Mouse (Mus musculus): ENCODE measurements at regions not wholly inside any gene's neighbourhood (a gene's known extent, or its start where the extent isn't known, plus 50 kb on each side); places are given as distances from the start of the nearest gene placed in this dataset.
A peak's percentile ranks its signal among the peaks of the same experiment; 100 is the strongest.

DNA sequence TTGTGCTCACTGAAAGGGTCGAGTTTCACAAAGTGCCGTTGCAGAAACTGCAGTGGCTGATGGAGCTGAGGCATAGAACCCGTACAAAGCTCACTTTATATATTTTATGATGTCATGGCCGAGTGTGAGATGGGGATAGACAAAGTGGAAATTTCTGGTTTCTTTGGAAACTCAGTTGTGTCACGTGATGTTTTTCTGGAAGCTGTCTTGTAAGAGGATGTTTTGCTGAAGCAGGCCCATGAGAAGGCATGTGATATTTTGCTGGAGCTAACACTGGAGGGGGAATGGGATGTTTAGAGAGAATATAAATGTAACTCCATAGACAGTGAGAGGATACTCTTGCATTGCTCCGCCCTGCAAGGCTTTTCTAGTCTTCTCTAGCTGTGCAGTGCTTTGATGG lies 311.7 kb downstream of the Tmem132b start:
- no peak for DNase-seq
- intact Hi-C loops (cut with DNase I), result no loop called here

DNA sequence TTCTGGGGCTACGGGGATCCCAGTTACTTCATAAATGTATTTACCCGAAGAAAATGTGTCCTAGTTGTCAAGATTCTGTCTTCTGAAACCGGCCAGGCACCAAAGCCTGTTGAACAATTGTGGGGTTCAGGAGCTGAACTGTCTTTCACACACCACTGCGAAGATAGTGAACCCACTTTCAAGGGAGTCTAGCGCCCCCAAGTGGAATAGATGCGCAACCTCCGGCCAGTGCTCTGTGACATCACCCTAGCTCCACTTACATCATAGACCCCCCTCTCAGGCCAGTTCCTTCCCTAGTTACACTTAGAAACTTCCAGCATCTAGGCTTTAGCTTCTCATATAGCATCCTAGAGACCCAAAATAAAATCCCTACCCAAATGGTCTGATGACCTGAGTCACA lies 318.1 kb downstream of the Tmem132b start:
- no peak for DNase-seq
- intact Hi-C loops (cut with DNase I), result no loop called here

DNA sequence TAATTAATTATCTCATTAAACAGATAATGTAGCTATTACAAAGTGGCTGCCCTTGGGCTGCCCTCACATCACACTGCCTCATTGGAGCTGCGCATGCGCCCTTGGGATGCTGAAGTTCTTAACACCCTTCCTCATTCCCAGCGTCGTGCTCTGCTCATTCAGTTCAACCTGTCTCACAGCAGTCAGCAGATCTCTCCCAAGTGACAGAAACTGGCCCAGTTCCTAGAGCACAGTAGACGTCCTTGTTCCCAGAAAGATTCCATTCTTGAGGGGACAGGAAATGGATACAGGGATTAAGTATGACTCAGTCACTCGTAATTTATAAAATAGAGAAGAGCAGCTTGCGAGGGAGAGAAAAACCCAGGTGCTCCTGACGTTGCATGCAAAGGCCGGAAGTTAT lies 344.7 kb downstream of the Tmem132b start:
- no peak for DNase-seq
- intact Hi-C loops (cut with DNase I), result no loop called here

DNA sequence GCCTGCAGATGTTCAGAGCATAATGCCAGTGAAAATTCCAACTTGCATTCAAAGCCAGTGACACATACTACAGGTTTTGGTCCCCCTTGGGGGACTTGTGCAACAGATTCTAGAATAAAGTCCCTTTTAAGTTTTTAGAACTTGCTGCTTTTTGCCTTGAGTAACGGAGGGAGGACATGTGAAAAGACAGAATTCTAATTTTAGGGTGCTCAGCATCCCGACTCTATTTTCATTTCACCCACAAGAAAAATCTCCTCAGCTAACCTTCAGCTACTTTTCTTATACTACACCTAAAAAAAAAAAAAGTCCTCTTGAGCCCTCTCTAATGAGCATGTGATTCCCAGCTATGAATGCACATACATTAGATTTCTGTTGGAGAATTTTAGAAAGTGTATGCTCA lies 357.3 kb downstream of the Tmem132b start:
- DNase-seq, result no peak
- intact Hi-C loops (cut with DNase I), result no loop called here

- no peak for DNase-seq
- intact Hi-C loops (cut with DNase I), result no loop called here
These were observed 362.3 kb downstream of the Tmem132b start for GRCm38 (mm10) chr5:125893864-125894263.

DNA sequence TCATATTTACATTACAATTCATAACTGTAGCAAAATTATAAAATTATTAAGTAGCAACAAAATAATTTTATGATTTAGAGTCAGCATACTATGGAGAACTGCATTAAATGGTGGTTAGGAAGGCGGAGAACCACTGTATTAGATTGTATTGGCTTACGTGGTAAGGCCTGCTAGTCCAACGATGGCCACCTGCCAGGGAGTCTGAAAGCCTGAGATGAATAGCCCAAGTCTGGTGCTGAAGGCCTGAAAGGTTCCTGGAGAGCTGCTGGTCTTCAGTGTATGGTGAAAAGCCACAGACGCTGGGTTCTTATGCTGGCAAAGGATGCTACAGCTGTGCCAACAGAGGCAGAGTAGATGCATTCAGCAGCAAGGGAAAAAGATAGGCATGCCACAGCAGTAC lies 370.5 kb downstream of the Tmem132b start:
- DNase-seq, result no peak
- intact Hi-C loops (cut with DNase I), result no loop called here

DNA sequence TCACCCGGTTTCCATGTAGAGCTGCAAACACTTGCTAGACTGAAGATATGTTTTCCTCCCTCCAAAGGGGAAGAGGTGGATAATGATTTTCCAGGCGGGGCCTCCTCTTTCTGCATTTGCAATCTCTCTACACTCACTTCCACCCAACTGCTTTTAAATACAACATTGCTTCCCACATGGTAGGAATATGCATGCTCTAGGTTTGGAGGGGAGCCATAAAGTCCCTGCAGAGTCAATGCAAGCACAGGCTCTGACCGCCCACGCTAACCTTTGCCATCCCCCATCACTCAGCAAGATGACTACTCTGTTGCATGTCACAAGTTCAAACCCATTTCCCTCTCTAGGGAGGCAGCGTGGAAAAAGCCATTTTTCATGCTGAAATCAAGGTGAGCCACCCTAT lies 372.9 kb downstream of the Tmem132b start:
- no peak for DNase-seq
- intact Hi-C loops (cut with DNase I), result no loop called here

DNA sequence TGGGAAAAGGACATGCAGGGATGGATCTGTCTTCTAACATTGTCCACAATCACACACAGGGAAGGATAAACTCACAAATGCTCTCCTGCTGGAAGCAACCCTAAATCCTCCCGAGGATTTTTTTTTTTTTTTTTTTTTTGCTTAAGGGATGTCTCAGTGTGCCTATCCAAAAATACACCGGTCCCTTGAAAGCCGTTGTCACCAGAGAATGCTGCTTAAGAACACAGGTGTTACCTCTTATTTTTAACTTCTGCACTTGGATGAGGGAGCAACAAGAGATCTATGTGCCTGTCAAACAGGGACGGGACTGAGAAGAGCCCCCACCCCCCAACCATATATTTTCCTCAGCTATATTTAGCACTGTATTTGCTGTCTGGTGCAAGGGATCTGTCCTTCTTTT lies 375.8 kb downstream of the Tmem132b start:
- no peak for DNase-seq
- intact Hi-C loops (cut with DNase I), result no loop called here

GRCm38 (mm10) chr5:125907909-125908308 lies 376.3 kb downstream of the Tmem132b start:
- DNase-seq, result no peak
- intact Hi-C loops (cut with DNase I), result no loop called here

GRCm38 (mm10) chr5:125915857-125916256 lies 384.3 kb downstream of the Tmem132b start:
- intact Hi-C loops (cut with DNase I), result no loop called here
- DNase-seq, result no peak

DNA sequence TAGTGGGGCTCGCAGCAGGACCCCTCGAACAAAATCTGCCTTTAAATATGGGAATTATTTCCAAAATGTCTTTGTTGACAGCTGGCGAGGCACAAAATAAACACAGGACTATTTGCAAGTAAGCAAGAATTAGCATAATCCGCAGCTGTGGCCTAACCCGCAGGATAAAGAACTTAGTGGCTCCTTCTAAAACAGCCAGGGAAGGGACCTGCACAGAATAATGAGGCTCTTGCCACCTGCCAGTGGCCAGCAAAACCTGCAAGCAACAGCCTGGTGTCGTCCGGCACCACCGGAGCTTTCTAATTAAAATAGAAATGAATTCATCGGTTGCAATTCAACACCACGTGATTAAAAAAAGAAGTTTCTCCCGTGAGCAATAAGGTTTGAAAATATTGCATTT lies 389.4 kb downstream of the Tmem132b start:
- no peak for DNase-seq
- intact Hi-C loops (cut with DNase I), result no loop called here

DNA sequence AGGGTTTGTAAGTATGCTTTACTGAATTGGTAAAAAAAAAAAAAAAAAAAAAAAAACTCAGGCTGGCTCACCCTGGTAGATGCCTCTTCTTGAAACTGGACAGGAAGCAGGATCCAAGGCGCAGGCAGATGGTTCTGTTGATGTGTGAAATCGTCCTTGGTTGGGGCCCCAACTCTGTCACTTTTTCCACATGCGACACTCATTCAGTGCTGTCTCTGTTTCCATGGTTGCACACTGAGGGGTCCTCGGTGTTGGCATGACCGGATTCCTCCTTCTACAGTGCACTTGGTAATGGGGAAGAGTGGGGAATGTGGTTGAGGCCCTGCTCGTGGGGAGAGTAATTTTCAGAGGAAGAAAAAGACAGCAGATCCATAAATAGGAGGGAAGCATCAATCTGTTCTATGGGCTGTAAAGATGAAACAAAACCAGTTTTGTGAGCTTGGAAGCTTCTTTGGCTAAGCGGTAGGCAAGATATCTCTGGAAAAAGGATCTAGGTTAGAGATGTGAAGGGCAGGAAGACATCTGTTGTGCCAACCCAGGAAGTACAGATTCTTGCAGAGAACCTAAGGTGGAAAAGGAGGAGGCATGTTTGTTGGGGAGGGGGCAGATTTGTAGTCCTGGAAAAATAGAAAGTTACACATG lies 394.4 kb downstream of the Tmem132b start:
- intact Hi-C loops (cut with DNase I), result no loop called here
- DNase-seq, result no peak

GRCm38 (mm10) chr5:125931502-125931901 lies 399.9 kb downstream of the Tmem132b start:
- DNase-seq, result no peak
- intact Hi-C loops (cut with DNase I), result no loop called here

DNA sequence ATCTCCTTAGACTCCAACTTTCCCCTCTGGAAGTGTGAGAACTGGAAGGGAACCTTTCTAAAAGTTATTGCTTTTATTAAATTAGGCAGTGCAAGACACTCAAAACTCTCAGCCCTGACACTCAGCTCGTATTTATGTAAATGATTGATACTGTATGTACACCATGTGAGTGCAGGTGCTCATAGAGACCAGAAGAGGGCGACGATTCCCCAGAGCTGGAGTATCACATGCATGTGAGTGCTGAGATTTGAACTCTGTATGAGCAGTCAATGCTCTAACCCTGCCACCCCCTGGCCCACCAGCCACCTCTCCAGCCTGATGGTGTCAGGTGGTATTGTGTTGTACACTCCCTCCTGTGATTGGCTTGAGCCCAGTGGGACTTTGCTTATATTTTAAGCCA lies 407.8 kb downstream of the Tmem132b start:
- intact Hi-C loops (cut with DNase I), result no loop called here
- DNase-seq, result no peak

DNA sequence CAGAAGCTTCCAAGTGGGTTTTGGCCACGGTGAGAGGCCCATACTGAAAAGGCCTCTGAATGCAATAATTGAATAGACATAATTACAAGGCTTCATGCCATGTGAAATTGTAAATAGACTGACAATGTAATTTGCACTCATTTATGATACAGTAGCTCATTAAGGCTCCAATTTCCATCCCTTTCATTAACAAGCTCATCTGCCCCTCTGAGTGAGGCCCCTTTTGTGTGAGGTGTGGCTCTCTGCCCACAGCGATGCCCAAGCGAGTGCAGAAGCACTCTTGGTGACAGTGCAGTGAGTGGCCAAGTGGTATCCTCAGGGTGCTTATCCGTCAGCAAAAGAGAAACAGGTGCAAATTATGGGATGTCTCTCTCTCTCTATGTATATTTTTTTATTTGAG lies 415.2 kb downstream of the Tmem132b start:
- no peak for DNase-seq
- intact Hi-C loops (cut with DNase I), result no loop called here

DNA sequence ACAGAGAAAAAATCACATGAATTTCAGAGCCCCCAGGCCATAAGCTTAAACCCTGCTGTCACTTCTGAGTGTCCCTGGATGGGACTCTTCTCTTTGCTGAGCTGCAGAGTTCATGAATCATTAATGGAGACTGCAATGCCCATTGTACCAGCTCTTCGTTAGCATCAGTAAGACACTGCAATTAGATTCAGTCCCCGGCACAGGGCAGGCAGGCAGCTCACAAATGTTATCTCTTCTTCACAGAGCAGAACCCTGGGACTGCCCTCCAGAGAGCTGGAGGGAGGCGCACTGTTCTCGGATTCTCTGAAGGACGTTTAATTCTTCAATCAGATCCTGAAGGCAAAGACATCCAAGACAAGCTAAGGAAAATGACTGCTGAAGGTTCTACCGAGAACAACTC lies 420.1 kb downstream of the Tmem132b start:
- intact Hi-C loops (cut with DNase I), result no loop called here
- no peak for DNase-seq

DNA sequence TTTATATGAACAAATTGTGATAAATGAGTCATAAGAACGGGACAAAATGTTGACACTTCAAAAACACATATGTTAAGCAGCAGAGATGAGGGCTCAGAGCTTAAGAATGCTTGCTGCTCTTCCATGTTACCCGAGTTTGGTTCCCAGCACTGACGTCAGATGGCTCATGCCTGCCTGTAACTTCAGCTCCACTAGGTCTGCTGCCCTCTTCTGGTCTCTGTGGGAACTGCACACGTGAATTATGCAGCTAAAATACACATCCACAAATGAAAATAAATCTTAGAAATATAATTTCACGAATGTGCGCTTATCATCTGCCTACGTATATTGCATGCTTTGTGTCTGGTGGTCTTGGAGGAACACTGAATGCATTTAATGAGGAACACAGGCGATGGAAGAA lies 432.5 kb downstream of the Tmem132b start:
- DNase-seq, result peak in 1 of 2 experiments; percentile 3
- intact Hi-C loops (cut with DNase I), result loop anchor here (5.0 kb wide), 1 partner anchor 432 kb away; the partner anchor contains the start of gene Tmem132b

GRCm38 (mm10) chr5:125968151-125968550 lies 436.6 kb downstream of the Tmem132b start:
- DNase-seq, result no peak
- intact Hi-C loops (cut with DNase I), result no loop called here

DNA sequence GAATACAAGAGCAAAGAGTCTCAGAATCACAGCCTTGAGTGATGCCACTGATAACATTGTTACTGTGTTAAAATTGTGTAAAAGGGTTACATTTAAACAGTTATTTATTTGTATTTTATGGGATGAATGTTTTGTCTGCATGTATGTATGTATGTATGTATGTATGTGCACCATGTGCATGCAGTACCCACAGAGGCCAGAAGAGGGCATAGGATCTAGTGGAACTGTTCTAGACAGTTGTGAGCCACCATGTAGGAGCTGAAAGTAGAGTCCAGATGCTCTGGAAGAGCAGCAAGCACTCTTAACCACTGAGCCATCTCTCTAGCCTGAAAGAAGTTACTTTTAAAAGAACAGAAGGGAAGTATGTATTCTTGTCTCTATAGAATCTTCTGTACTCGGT lies 442.5 kb downstream of the Tmem132b start:
- intact Hi-C loops (cut with DNase I), result no loop called here
- DNase-seq, result no peak

DNA sequence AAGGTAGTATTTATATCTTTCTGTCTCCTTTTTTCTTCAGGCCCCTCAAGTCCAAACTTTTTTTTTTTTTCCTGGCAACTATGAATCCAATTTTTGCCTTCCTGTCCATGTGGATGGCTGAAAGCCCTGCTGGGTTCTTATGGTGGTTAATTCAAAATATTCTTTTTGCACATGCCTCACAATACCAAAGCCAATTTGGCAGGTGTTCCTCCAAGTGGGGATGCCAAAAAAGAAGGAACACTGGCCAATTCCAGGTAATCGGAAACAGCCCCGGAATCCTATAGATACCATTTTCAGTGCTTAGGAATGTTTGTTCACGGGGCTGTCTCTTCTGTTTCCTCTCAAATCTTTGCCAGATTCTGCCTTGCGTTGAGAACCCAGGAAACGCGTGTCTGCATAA lies 448.2 kb downstream of the Tmem132b start:
- intact Hi-C loops (cut with DNase I), result no loop called here
- DNase-seq, result no peak

DNA sequence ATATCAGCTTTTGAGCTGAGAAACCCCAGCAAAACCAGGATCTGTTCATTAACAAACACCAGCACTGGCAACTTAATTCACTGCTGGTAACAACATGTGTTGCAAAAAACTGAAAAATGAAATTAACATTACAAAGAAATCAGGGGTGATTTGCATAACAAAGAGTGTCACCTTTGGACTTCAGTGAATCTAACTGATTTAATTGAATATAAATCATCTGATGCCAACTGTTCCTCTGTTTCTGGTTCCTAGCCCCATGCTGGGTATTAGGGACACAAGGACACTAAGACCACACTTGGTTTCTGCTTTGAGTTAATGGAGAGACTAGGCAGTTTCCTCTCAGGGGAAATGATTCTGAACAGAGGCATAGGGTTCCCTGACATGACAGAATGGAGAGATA lies 453.8 kb downstream of the Tmem132b start:
- intact Hi-C loops (cut with DNase I), result no loop called here

DNA sequence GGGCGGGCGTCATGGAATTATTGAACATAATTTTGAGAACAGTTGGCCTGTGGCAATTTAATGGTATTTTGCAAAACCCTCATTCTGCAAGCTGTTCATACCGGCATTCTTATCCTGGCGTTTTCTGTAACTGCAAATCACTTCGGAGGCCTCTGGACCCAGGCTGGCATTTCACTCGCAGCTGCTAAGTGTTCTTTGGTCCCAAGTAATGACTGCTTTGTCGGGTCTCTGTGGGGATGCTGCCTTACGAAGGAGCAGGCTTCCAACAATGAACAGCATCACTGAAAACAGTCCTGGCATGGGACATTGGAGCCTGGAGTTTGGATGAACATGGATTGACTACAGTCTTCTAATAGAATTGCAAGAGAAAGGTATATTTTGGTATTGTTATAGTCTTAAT lies 465.6 kb downstream of the Tmem132b start:
- no peak for DNase-seq
- intact Hi-C loops (cut with DNase I), result no loop called here

More for the DNA sequence above, 453.8 kb downstream of the Tmem132b start:
- no peak for DNase-seq

GRCm38 (mm10) chr5:126007871-126008270 lies 476.3 kb downstream of the Tmem132b start:
- intact Hi-C loops (cut with DNase I), result no loop called here
- no peak for DNase-seq

Measured in heart, postnatal 36 days (tissue).